Mouse (Mus musculus) ovary, postnatal 36 days (tissue): ENCODE results near the gene Gm21778.
"Not testable (repeated sequence)": the region's sequence is repeated elsewhere in the genome, so short reads cannot be mapped to it uniquely, and the experiment has no call there.

Experiments used
- DNase-seq: peaks from one replicate; pipeline ENCODE4 v3.0.0; 2022; ENCODE audit warnings: low spot score, mixed read lengths

Gene Gm21778

GRCm38 (mm10) chrY:5942160-5942559, at the start of gene Gm21778:
Gm21778 (plus strand) TSS chrY:5942460.
- DNase-seq = not testable (repeated sequence)
